Mouse (Mus musculus) C2C12 (cell line): ENCODE measurements around the gene Ccdc43.

Experiments used
- CTCF ChIP-seq: IDR thresholded peaks from one replicate; pipeline ENCODE4 v1.5.1; 2011; ENCODE audit not compliant: control insufficient read depth, insufficient read depth, insufficient read length
- MAX ChIP-seq: IDR thresholded peaks from one replicate; pipeline ENCODE4 v1.6.1; 2011; ENCODE audit warnings: mild to moderate bottlenecking, control low read depth
- USF1 ChIP-seq: IDR thresholded peaks from one replicate; pipeline ENCODE4 v1.6.1; 2011; ENCODE audit warnings: low read depth, mild to moderate bottlenecking, control low read depth, moderate library complexity

DNA sequence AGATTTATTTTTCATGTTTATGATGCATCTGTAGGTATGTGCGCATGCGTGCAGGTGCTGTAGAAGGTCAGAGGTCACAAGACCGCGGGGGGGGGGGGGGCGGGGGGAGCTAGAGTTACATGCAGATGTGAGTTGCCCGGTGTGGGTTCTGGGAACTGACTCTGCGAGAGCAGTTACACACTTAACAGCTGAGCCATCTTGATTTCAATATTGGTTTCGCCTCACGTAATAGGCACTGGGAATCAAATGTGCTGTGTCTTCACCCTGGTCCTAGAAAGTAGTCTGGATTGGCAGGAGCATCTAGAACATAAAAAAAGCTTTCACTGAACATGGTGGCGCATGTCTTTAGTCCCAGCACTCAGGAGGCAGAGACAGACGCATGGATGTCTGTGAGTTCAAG is 43.1 kb upstream of the Ccdc43 start:
- TF ChIP-seq MAX (no peak), USF1 (no peak), CTCF (no peak)
